Mouse (Mus musculus): ENCODE data around the gene Casc4. TPM values are rescaled to one million over a fixed set of nuclear protein-coding genes. Genes with fewer than 3 reads are reported as not detected.

The Casc4 gene
- total RNA-seq, 2 experiments from 2014 or later: 26.6 to 37.0 TPM

GRCm38 (mm10) chr2:121896825-121897224, 30.1 kb downstream of the Casc4 start:
- ATAC-seq (replicated peaks; ENCODE audit: low FRiP score, low TSS enrichment, poor library complexity, severe bottlenecking): no peak

DNA sequence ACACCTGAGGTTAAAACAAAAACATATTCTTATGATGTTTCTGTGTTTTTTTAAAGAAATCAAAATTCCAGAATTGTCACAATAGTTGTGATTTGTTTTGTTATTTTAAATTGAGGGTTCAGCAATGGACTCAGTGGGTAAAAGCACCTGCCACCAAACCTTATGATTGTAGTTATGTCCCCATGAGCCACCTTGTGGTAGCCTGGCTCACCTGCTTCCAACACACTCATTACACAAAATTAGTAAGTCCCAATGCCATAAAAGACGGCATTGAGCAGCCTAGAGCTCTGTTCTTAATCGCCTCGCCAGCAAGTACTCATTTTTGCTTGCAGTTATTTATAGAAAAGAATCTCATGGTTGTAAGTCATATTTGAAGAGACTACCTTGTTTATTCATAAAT, 43.2 kb downstream of the Casc4 start:
- ATAC-seq (replicated peaks; ENCODE audit: low FRiP score, low TSS enrichment, poor library complexity, severe bottlenecking): no peak

- no peak for ATAC-seq (replicated peaks; ENCODE audit: low FRiP score, low TSS enrichment, poor library complexity, severe bottlenecking)
Observed at GRCm38 (mm10) chr2:121916047-121916970, 49.5 kb downstream of the Casc4 start.

- ATAC-seq (replicated peaks; ENCODE audit: low FRiP score, low TSS enrichment, poor library complexity, severe bottlenecking): peak; percentile 44; the same call in 1 of the 2 replicates
Observed at GRCm38 (mm10) chr2:121937624-121938023, 70.9 kb downstream of the Casc4 start.

DNA sequence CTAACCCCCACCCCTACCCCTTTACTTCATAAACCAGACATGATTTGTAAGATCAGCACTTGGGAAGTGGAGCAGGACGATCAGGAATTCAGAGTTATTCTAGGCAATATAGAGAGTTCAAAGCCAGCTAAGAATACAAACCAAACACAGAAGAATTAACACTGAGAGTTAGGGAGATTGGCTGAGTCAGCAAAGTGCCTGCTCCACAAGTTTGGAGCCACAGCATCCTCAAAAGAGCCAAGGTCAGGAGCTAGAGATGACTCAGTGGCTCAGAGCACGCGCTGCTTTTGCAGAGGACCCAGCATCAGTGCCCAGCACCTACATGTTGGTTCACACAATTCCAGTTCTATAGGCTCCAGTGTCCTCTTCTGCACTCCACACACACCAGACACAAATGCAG, 76.6 kb downstream of the Casc4 start:
- ATAC-seq (replicated peaks; ENCODE audit: low FRiP score, low TSS enrichment, poor library complexity, severe bottlenecking): no peak

DNA sequence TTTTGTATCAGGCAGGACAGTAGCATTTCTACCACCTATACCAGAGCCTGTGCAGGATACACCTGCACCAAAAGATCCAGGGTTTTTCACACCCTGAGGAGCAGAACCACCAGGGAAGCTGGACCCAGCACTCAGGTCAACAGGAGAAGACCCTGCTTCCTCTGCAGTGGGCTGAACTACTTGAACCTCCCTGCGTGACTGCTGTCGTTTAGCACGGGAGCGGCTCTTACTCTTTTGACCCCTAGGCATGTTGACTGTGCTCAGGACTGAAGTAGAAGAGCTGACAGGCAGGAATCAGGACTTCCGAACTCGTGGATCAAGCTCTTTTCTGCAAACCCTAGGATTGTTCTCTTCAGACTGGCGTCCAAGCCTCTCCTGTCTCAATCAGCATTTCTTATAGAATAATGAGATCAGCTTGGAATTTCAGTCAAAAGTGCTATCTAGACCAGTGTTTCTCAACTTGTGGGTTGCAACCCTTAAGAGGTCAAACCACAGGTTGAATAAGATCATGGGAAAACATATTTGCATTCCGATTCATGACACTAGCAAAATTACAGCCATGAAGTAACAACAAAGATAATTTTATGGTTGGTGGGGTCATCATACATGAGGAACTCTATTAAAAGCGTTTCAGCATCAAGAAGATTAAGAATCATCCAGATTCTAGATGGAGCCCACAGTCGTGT, 88.3 kb downstream of the Casc4 start:
- ATAC-seq (replicated peaks; ENCODE audit: low FRiP score, low TSS enrichment, poor library complexity, severe bottlenecking): no peak

DNA sequence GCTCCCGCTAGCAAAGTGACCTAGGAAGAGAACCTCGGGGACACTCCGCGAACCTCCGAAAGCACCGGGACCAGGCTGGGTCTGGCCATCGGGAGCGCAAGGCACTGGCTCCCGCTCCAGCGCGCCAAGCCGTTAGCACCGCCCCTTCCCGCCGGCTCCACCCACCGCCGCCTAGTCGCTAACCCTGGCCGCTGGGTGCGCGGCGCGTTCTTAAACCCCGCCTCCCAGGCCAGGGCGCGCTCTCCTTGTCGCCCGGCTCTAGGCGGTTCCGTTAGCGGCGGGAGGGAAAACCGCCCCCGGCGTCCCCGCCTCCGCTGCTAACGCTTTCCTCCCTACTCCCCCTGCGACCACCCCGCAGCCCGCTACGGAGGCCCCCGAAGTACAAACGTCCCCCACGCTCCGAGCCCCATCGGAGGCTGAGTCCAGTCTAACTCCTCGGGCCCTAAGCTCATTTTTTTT, 89.0 kb downstream of the Casc4 start, which contains the start of the genes Ctdspl2 and Mageb3:
Ctdspl2 (plus strand) TSS at position 237 of the 459 bp plus-strand sequence.
Mageb3 (minus strand) TSS at position 328 of the 459 bp plus-strand sequence.
- peak; percentile 94 for ATAC-seq (replicated peaks; ENCODE audit: low FRiP score, low TSS enrichment, poor library complexity, severe bottlenecking)

GRCm38 (mm10) chr2:121956224-121957018, 89.7 kb downstream of the Casc4 start:
- ATAC-seq (replicated peaks; ENCODE audit: low FRiP score, low TSS enrichment, poor library complexity, severe bottlenecking): peak; percentile 83

GRCm38 (mm10) chr2:121957216-121957792, 90.5 kb downstream of the Casc4 start:
- no peak; the same call in 1 of the 2 replicates for ATAC-seq (replicated peaks; ENCODE audit: low FRiP score, low TSS enrichment, poor library complexity, severe bottlenecking)

Other genes starting within 250 kb of the Casc4 start
- not detected in 2 replicates for gene Frmd5, start 59.9 kb upstream of the Casc4 start, total RNA-seq (2014; fragmentation: Nextera tagmentation)
- not detected in 2 replicates for gene Frmd5, start 59.9 kb upstream of the Casc4 start, total RNA-seq (2017)
- gene Ctdspl2, start 89.0 kb downstream of the Casc4 start, total RNA-seq (2014; fragmentation: Nextera tagmentation): 34.2 and 37.9 TPM in 2 replicates
- gene Ctdspl2, start 89.0 kb downstream of the Casc4 start, total RNA-seq (2017): 62.2 and 78.4 TPM in 2 replicates
- not detected in 2 replicates for gene Mageb3, start 89.1 kb downstream of the Casc4 start, total RNA-seq (2014; fragmentation: Nextera tagmentation)
- gene Mageb3, start 89.1 kb downstream of the Casc4 start, total RNA-seq (2017): 0.52 and 0.72 TPM in 2 replicates
- gene Eif3j1, start 161.6 kb downstream of the Casc4 start, total RNA-seq (2014; fragmentation: Nextera tagmentation): 32.2 and 35.0 TPM in 2 replicates
- gene Eif3j1, start 161.6 kb downstream of the Casc4 start, total RNA-seq (2017): 42.7 and 46.7 TPM in 2 replicates

All from megakaryocyte-erythroid progenitor cell, adult 5-6 weeks (primary cell).